Mouse (Mus musculus) urinary bladder, postnatal 14 days (tissue): ENCODE data around the gene Kiz.

Experiments used
- DNase-seq: peaks from one replicate; pipeline ENCODE4 v3.0.0; 2021; ENCODE audit warnings: low spot score

The Kiz gene

DNA sequence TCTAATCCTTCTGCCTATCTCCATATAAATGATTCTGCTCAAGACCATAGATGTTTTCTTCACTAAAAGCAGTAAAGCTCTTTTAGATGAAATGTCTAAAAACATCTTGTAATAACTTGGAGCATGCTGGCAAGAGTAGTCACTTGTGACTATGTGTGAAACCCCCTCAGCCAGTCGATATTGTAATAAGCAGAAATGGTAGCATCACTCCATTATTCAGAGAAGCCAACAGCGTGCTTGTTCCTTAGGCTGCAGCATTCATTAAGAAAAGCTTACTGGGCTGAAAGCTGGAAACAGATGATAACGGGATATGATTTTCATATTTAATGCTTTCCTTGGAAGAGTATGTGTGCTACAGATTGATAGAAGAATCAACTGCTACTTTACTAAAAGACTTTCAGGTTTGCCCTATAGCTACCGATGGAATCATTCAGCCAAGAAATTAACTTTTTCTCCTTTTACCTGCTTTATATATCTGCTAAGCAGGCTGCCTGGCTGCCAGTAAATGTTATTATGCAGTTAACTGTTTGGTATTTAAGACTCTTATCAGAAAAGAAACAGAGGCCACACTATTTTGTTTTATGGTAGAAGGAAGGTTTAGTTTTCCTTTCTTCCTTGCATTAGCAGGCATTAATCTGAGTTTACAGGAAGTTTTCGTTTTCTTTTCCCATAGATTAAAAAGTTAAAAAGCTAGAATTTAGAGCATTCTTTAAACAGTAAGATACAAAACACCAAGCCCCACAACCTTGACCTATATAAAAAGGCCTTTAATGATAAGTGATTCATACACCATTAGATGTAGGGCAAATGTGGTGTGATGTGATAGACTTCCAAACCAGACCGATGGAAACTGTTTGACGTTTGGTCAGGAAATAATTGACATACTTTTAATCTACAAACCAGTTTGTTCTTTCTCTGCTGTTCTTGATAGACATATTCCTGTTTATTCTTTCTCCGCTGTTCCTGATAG, 15.9 kb downstream of the Kiz start:
- no peak for DNase-seq

DNA sequence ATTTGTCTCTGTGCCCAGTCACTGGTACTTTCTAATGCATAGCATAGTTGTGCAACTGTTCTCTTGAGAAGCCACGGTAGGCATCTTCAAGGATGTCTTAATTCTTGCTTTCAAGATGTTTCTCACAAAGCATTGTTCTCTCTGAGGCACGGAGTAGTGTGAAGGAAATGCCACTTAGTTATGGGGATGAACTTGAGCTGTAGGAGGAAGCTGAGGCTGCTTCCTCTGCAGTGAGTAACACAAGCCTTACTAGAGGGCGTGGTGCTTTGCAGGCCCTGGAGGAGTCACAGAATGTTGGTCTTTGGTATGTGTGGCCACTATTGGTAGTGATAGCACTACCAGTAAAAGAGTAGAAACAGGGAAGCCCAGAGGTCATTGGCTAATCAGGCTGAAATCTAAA, 17.0 kb downstream of the Kiz start:
- no peak for DNase-seq

DNA sequence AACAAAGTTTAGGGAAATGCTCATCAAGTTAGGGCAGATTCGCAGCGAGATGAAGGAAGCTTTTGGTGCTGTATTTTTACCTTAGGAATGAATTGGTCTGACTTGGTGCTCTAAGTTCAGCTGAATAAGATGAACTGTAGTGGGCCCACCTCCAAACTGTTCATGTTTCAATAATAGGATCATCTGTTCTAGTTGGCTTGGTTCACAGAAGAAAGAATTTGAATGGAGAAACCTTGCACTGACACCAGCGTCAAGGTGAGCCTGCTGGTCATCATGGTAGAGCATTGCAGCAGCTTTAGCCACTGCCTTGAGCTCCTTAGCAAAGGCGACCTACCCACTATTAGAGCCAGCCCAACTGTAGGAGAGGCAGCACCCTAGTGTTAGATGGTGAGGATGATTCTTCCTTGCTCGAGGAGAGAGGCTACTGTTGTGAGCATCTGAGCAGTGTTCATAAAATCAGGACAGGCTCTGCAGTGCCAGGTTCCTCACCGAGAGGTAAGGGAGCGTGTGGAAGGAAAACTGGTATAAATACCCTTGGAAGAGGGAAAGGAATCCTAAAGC, 18.3 kb downstream of the Kiz start:
- no peak for DNase-seq

DNA sequence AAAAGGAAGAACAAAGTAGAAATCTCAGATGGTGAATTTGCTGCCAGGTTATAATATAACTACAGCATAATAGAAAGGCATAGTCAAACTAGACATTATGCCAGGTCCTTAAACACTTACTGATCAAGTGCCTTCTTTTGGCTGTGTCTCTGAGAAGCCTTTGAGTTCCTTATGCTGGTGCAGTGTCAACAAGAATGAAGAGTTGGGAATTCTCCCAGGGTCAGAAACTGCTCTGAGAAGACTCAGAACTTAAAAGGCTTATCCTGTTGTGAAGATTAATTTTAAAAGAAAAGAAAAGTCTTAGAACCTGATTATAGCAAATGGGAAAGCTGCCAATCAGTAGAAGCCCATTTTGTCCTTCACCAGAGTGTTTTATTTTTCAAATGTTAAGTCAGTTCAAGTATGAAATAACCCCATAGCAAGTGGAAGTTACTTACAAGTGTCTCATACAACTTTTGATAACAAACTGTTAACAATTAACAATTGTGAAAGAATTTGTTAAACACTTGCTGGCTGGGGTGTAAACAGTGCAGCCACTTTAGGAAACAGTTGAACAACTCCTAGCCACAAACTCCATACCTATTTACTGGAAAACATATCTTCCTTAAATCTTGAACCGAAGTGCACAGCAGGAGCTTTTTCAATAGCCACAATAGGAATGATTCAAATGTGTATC, 21.9 kb downstream of the Kiz start:
- no peak for DNase-seq

DNA sequence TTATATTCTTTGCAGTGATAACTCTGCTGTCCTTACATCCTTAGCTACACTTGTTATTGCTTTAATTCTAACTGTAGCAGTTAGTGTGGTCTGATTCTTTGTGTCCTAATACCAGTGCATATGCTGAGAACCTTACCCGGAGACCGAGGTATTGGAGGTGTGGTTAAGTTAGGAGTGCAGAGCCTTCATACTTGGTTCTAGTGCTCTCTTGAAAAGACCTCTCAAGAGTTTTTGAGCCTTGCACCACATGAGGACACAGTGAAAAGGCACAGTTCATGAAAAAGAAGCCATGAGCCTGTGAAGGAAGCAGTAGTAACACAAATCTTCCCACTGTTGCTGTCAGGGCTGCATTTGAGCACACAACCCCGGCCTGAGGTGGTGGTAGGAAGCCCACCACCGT, 26.0 kb downstream of the Kiz start:
- no peak for DNase-seq

DNA sequence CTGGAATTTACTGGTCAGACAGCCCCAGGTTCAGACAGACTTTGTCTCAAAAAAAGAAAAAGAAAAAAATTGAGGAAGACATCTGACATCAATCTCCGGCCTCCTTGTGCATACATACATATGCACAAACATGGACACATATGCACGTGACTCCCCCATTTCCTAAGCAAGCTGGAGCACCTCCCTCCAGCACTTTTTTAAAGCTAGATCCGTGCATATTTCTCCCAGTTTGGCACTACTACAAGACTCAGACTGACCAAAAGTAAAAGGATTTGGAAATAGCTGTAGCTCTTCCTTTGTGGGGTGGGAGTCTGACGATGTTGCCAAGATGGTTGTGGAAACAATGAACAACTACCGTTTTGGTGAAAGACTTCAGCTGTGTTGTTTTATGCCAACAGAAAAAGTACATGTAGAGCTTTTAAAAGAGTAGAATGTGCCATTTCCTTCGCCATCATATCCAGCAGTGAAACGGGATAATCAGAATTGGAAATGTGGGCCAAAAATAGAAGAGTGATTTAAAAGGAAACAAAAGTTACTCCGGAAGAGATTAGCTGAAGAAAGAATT, 28.7 kb downstream of the Kiz start:
- DNase-seq: no peak

DNA sequence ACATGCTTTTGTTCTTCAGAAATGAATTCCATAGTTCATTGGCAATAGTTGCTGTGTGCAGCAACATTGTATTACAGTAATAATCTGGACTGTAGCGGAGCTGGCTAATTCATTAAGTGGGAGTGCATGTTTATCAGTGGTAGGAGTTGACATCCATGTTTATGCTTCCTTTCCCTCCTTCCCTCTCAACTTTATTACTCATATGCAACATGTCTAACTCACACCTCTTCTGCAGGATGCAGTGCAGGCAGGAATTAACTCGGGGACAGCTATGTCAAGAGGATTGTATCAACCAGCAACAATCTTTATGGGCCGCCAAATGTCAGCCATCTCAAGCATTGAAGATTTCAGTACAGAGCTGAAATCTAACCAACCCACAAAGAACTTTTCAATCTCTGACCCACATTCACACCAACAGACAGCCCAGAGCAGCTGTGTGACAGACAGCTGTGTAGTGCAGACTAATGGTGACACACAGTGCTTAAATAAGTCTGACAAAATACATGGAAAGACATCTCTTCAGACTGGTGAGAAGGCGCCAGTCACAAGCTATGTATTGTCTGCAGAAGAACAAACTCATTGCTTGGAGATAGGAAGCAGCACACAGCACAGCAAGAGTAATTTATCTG, 33.2 kb downstream of the Kiz start:
- no peak for DNase-seq

DNA sequence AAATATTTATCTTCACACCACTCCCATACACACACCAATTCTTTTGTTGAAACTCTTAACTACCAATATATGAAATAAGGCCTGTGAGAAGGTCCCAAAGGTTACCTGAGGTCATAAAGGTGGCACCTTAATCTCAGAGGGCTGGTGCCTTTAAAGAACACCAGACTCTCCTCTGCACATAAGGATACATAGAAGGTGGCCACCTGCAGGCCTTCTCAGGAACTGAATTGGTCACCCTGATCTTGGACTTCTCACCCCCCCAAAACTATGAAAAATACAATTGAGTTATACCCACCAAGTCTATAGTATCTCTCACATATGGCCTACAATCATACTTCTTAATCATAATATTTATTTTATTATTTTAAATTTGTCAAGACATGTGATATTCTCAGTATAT, 43.3 kb downstream of the Kiz start:
- DNase-seq: no peak

DNA sequence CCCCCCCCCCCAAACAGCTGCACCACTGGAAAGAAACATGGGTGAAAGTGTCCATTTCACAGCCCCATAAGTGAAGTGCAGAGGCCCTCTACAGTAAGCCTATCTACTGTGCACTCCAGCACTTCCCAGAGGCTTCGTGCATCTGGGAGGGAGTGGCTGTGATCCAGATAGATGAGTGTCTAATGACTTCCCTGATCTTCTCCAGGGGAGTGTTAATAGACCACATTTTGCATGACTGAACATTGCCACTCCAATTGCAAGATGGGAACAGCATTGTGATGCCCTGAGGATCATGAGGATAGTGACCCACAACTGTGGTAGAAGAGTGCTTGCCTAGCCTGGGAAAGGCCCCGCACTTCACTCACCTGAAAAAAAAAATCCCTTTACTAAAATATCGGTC, 60.4 kb downstream of the Kiz start:
- no peak for DNase-seq

DNA sequence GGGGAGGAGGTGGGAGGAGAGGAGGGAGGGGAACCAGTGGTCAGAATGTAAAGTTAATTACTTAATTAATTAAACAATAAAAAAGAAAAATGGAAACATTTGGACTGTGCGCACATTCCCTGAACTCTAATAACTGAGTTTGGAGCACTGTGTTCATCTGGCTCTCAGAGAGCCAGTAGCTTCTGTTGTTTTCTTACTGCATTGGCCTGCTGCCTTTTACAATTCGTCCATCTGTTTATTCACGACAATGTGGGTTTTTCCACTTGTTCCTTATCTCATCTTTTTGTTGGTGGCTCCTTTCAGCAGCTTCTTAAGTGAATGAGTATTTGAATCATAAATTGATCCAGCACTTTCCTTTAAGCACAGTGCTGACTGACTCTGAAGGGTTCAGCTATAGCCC, 62.1 kb downstream of the Kiz start:
- DNase-seq: no peak

DNA sequence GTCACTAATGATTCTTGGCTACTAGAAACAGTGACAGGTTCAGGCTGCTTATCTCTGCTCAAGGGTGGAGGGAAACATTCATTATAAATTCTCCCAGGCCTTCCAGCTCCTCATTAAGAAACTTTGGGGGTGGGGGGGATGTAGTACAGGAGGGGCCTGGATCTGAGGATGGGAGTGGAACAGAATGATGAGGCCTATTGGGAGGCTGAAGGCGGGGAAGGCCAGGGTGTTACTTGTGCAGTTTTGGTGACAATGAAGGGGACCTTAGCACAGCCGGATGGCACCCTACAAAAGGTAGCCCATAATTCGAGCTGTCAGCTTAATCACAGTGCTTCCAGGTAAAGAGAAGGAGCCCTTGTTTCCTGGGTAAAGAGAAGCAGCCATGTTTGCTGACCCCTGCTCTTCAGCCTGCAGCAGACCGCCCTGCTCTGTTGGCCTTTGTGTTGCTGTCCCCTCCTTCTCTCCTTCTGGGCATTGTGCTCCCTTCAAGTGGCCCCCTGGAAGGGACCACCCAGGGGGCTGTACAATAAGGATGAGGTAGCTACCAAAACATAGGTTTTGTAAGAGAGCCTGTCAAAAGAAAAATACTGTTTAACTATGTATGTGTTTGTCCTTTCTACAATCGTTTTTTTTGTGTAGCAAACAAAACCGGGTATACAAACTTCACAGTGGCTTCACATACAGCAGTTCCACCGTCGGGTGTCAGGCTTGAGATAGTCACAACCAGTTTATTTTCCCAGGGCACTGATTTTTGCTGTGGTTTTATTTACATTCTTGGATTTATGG, 64.9 kb downstream of the Kiz start:
- no peak for DNase-seq

DNA sequence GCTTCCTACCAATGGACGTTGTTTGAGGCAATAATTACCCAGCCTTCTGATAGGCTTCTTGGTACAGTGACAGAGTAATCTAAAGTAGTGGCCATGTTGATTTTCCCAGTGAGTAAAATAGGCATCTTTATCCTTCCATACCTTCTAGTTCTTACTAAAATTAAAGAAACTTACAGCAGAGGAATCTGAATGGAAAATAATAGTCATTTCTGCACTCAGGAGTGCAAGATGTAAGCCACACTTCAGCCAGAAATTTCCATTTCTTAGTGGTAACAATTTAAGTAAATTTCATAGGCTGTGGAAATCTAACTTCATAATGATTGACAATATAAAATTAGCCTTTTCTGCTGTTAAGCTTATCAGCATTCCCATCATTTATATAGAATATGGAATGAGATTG, 69.6 kb downstream of the Kiz start:
- no peak for DNase-seq

DNA sequence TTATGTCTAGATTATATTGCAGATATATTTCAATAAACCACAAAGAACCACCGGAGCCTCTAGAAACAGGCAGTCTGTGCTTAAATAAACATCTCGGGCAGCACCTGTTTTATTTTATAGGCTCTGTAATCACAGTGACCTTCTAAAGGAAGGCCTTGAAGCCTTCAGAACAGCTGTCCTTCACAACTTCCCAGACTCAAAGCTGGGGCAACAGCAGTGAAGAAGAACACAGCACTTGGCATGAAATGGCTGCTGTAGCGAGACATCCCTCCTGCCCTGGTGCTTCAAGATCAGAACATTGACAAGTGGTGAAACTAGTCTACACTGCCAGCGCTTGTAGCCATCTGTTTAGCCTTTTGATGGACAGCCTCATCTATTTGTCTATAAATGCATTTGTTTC, 70.2 kb downstream of the Kiz start:
- DNase-seq: no peak

DNA sequence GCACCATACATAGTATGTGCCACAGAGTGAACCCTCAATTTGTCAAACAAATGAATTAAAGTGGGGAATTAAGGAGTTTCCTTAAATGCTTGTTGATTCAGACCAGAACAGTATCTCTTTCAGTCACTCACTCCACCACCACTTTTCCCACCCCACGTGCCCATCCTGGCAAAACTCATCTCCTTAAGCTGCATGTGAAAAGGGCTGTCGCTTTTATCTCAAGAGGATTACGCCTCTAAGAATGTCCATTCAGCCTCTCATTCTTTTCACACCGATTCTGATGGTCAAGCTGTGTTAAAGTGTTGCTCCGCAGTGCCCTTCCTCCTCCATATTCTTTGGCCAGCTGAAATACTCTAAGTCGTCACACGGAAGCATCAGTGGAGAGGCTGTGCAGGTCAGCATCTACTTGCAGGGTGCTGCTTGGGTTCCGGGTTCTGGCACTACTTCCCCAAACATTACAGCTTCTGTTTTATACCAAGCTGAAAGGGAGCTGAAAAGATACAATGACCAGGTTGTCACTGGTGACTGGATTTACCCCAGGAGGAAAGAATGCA, 92.6 kb downstream of the Kiz start:
- no peak for DNase-seq

DNA sequence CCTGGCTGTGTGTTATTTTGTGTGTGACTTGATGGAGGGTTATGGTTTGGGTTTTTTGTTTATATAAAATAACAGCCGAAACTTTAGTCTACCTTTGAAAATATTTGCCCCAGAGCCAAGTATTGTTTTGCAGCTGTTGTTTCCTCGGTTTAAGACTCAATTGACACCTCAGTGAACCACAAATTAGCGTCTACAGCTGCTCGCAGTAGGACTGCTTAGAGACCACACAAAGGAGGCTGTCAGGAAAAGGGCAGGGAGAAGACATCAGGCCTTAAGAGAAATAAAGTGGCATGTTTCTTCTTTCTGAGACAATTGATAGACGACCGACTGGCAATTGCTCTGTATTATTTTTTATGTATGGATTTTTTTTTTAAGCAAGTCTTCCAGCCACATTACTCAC, 100.7 kb downstream of the Kiz start:
- DNase-seq: no peak

DNA sequence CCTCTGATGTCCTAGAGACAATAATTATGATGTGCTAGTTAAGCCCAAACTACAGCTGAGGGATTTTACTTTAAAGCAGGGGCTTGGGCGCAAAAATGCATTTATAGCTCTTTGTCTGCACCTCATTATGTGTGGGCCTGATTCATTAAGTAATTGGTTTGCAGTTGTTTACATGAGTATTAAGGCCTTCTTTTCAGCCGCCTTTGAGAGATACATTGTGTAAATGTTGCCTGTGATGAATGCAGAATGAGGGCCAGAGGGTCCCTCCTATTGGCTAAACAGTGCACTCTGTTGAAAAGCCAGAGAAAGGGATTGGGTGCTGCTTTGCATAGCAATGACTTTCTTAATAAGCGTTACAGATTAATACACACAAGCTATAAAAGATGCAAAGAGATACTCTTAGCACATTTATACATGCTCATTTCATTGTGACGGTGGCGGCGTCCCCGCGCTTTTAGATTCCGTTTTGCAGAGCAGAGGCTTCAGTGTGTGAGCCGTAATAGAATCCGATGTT, 102.8 kb downstream of the Kiz start:
- no peak for DNase-seq

DNA sequence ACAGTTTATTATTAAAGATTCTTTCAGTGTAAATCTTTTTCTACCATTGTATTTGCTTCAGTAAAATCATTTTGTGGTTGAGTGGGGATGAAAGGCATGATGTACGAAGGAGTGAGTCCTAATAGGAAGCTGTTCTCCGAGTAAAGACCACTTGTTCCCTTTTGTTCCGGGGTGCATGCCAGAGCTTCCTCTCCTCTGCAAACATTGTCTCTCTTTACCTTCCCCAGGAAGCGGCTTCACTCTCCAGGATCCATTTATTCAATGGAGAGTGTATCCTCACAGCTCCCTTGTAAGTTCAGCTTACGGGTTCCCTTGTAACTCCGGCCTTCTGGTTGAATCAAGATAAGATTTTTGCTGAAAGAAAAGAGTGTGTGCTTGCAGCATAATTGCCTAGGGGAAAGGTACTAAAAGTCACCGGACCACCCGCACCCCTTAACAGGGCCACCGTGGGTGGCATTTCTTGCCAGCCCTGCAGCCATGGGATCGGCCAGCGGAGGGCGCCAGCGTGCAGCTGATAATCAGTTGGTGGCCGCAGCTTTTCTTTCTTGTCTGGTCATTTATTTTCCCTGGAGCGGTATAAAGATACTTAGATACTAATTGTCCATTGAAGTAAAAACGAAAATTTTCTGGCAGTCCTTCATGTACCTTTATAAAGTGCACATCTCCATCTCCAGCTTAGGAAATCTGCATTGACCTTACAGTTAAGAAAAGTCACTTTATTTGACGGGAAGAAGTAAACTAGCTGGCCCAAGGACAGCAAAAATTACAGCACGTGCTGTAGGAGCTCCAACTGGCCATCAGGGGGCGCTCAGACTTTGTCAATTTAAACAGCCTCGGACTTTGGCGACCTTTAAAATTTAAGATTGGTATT, 103.5 kb downstream of the Kiz start:
- DNase-seq: peak; percentile 78

DNA sequence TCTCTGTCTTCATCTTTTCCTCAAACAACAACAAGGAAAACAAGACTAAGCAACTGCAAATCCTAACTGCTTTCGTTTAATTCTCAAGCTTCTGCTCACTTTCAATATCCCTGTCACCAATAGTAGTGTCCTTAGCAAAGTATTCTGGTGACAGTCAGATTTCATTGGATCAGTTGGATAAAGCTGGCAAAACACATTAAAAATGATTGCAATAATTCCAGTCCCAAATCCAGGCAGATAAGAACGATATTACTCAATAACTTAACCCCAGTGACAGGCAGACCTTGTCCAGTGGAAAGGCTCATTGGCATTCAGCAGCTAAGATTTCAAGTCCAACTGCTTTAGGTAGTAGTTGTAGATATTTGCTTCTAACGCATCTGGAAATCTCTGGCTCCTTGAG, 119.4 kb downstream of the Kiz start:
- no peak for DNase-seq

DNA sequence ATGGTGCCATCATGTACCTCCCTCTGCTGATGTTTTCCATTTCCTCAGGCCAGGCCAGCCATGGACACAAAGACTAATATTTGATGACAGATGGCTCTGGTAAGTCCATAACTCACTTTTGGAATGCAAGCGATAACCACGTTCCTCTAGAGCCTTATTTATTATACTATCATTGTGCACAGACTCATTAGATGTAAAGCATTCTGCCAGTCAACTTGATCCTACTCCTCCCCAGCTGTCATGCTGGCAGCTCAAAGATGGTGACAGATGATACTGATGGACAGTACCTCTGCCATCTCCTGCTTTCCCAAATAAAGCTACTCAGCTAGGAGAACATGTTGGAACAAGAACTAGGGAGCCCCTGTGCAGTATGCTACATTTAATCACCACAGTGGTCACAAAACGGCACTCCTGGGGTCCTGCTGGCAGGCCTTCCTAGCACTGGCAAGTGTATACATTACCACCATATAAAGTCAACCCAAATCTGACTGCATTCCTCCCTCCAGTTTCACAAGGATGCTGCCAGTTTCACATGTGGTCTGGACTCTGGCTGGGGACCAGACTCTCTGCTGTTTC, 119.9 kb downstream of the Kiz start:
- no peak for DNase-seq

DNA sequence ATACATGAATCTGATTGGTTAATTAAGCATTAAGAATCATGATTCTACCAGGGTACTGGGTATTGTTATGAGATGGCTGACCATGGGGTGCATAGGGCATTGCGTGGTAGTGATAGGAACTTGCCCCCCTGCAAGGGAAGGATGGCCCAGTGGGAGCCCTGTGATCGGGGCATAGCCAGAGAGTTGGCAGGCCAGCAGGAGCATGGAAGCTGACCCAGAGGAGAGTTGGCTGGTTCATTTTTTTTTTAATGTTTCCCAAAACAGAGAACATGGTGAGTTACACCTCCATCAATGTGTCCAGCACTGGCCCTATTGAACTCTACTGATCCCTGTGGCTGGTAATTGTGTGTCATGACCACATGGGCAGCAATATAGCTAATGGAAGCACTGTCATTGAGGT, 127.1 kb downstream of the Kiz start:
- DNase-seq: no peak
